18 mouse cellular contexts compared by ENCODE assay signal in genomic region chr6:141321253-141321652, GRCm38 (mm10).
"Had no signal": no experiment of that assay in that cellular context is flagged by ENCODE, and none has a peak within 500 bp of the region (broad histone marks: within the 10 kb centered on the region; RNA-seq: fewer than 3 reads in every experiment).

No protein-coding gene starts in this region.

- H3K9ac ChIP-seq: lung, embryonic 14.5 days; midbrain, embryonic 12.5 days; neural tube, embryonic 13.5 days; neural tube, embryonic 15.5 days had no signal

- H3K9me3 ChIP-seq: midbrain, embryonic 10.5 days; midbrain, embryonic 12.5 days; neural tube, embryonic 13.5 days; neural tube, embryonic 15.5 days had no signal

- H3K27me3 ChIP-seq: midbrain, embryonic 12.5 days; neural tube, embryonic 13.5 days; neural tube, embryonic 15.5 days had no signal

- H3K27ac ChIP-seq: midbrain, embryonic 10.5 days; midbrain, embryonic 12.5 days; neural tube, embryonic 13.5 days; neural tube, embryonic 15.5 days had no signal

- H3K4me3 ChIP-seq: midbrain, embryonic 10.5 days; midbrain, embryonic 12.5 days; myocyte; neural tube, embryonic 13.5 days; neural tube, embryonic 15.5 days had no signal

- H3K4me2 ChIP-seq: lung, embryonic 14.5 days; midbrain, embryonic 12.5 days; neural tube, embryonic 13.5 days; neural tube, embryonic 15.5 days had no signal

- DNase-seq: lung, adult 18-20 months; lung, embryonic 14.5 days; lung, postnatal 10 days; lung, postnatal 4 days; midbrain, embryonic 14.5 days; right cerebral cortex, adult 18-20 months; right cerebral cortex, postnatal 25 days; right cerebral cortex, postnatal 4 days; spleen, adult 18-20 months; thymus, adult 18-20 months; thymus, postnatal 14 days; thymus, postnatal 36 days had no signal

- ATAC-seq: midbrain, embryonic 16.5 days had no signal

- H3K4me1 ChIP-seq: midbrain, embryonic 12.5 days; neural tube, embryonic 13.5 days; neural tube, embryonic 15.5 days had no signal

- H3K36me3 ChIP-seq: midbrain, embryonic 10.5 days; midbrain, embryonic 12.5 days; neural tube, embryonic 13.5 days; neural tube, embryonic 15.5 days had no signal
